Mouse (Mus musculus) liver, embryonic 14.5 days (tissue): ENCODE measurements around the gene Gnat1. TPM values are rescaled to one million over a fixed set of nuclear protein-coding genes. Genes with fewer than 3 reads are reported as not detected.
A peak's percentile ranks its signal among the peaks of the same experiment; 100 is the strongest.

Source experiments
- ATAC-seq: fragments of 200-750 bp; cut with Nextera tagmentation; 2 replicates; pipeline ENCODE4 v1.8.0; 2017; ENCODE audit warnings: moderate number of reproducible peaks, mild to moderate bottlenecking, moderate library complexity; ENCODE audit not compliant: insufficient read depth
- DNase-seq, 3 experiments: peaks; one replicate each; pipeline ENCODE4 v3.0.0-alpha.2; 2012 to 2013; ENCODE audit warnings: low read depth in 3 of 3, low spot score in 3 of 3
- H3K27ac ChIP-seq: fragments of 300-500 bp; sonication (generic); 2 replicates; pipeline ENCODE4 v1.5.1; 2014; ENCODE audit warnings: moderate library complexity, mild to moderate bottlenecking, control low read depth, inconsistent platforms
- H3K27me3 ChIP-seq: fragments of 300-500 bp; sonication (generic); 2 replicates; pipeline ENCODE4 v1.6.1; 2014; ENCODE audit warnings: mild to moderate bottlenecking, low read length, moderate library complexity; ENCODE audit not compliant: control insufficient read depth, insufficient read depth
- H3K36me3 ChIP-seq: fragments of 300-500 bp; sonication (generic); replicated peaks from 2 replicates; pipeline ENCODE4 v1.6.1; 2014; ENCODE audit warnings: low read depth; ENCODE audit not compliant: control insufficient read depth, insufficient read depth
- H3K4me1 ChIP-seq, 2 experiments: fragments of 200-500 bp in 1 of 2; fragments of 300-500 bp in 1 of 2; sonication (generic) in 1 of 2; replicated peaks; 2 replicates each; pipeline ENCODE4 v1.6.1; 2012 to 2014; ENCODE audit warnings: antibody characterized with exemption in 1 of 2, inconsistent platforms in 1 of 2, low read length in 1 of 2; ENCODE audit not compliant: control insufficient read depth in 2 of 2, insufficient read depth in 2 of 2
- H3K4me2 ChIP-seq: fragments of 300-500 bp; sonication (generic); 2 replicates; pipeline ENCODE4 v1.6.1; 2014; ENCODE audit warnings: low read depth, mild to moderate bottlenecking, control low read depth, moderate library complexity
- H3K4me3 ChIP-seq, 2 experiments: fragments of 200-500 bp in 1 of 2; fragments of 300-500 bp in 1 of 2; sonication (generic) in 1 of 2; 2 replicates each; pipeline ENCODE4 v1.5.1; 2012 to 2014; ENCODE audit warnings: low read depth in 2 of 2, low read length in 2 of 2, mild to moderate bottlenecking in 2 of 2, control low read depth in 1 of 2, inconsistent platforms in 1 of 2, moderate library complexity in 1 of 2; ENCODE audit not compliant: insufficient read depth in 1 of 2
- H3K9ac ChIP-seq: fragments of 300-500 bp; sonication (generic); replicated peaks from 2 replicates; pipeline ENCODE4 v1.6.1; 2014; ENCODE audit warnings: mild to moderate bottlenecking, control low read depth, moderate library complexity
- H3K9me3 ChIP-seq: fragments of 300-500 bp; sonication (generic); 2 replicates; pipeline ENCODE4 v1.6.1; 2016; ENCODE audit warnings: low read length, mixed read lengths; ENCODE audit not compliant: control insufficient read depth
- CTCF ChIP-seq: IDR thresholded peaks from 2 replicates; pipeline ENCODE4 v1.5.1; 2016; ENCODE audit warnings: antibody characterized with exemption, low read depth, control low read depth
- EP300 ChIP-seq: IDR thresholded peaks from 2 replicates; pipeline ENCODE4 v1.6.1; 2016; ENCODE audit warnings: antibody characterized with exemption, low read depth
- WGBS: fragments of 180-500 bp; shearing (Covaris S2); extraction: QIAGEN DNeasy Blood & Tissue Kit; methylation state at CpG from one replicate; pipeline ENCODE4 v1.1.7; 2014; ENCODE audit not compliant: insufficient replicate concordance; 5-methylcytosine and 5-hydroxymethylcytosine counted together
- polyA plus RNA-seq, 2 experiments: library from polyadenylated mRNA; depleted of rRNA in 1 of 2; stranded (reverse) in 1 of 2; unstranded in 1 of 2; fragments of >200 nt; fragmentation: Nextera tagmentation in 1 of 2; extraction: Ambion mirVana in 1 of 2; gene quantifications; 2 replicates each; pipeline versions ENCODE4 v1.2.1 to v1.2.3; 2012 to 2014

Gene Gnat1
- polyA plus RNA-seq (2012; rRNA removed), result not detected in 2 replicates
- polyA plus RNA-seq (2014; fragmentation: Nextera tagmentation; extraction: Ambion mirVana), result 0.62 and 0.76 TPM in 2 replicates

DNA sequence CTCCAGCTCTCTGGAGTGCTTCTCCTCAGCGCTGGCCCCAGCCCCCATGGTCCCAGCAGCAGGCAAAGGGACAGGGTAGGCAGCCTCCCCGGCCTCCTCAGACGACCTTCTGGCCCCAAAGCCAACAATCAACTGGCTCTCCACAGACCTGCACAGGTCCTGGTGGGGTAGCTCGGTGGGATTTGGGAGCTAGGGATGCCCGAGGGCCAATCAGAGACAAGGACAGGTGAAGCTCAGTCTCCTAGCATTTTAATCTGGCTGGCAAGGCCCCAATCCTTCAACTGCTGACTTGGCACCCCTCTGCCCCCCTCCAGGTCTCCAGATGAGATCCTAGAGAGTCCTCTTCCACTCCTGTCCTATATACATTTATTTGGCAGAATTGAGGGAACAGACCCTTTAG lies at the start of gene Gnat1:
Gene Gnat1 (minus strand): TSS at position 212 of the 400 bp plus-strand sequence.
- Histone ChIP-seq H3K4me2 (no peak within 1 kb of the TSS), H3K4me1 (peaks cover 0 to 7% of the 10 kb centered on the region in 2 experiments; a peak in 2 of 4 replicates), H3K9me3 (no peaks in the 10 kb centered on the region), H3K9ac (no peak within 1 kb of the TSS), H3K4me3 (no peak within 1 kb of the TSS), H3K27me3 (peaks cover 31% of the 10 kb centered on the region), H3K36me3 (no peaks in the 10 kb centered on the region), H3K27ac (no peak within 1 kb of the TSS)
- ATAC-seq, result no peak
- WGBS, result 27% methylated on average over 5 of the region's 5 CpGs
- no peak for DNase-seq
- TF ChIP-seq EP300 (no peak), CTCF (no peak)

DNA sequence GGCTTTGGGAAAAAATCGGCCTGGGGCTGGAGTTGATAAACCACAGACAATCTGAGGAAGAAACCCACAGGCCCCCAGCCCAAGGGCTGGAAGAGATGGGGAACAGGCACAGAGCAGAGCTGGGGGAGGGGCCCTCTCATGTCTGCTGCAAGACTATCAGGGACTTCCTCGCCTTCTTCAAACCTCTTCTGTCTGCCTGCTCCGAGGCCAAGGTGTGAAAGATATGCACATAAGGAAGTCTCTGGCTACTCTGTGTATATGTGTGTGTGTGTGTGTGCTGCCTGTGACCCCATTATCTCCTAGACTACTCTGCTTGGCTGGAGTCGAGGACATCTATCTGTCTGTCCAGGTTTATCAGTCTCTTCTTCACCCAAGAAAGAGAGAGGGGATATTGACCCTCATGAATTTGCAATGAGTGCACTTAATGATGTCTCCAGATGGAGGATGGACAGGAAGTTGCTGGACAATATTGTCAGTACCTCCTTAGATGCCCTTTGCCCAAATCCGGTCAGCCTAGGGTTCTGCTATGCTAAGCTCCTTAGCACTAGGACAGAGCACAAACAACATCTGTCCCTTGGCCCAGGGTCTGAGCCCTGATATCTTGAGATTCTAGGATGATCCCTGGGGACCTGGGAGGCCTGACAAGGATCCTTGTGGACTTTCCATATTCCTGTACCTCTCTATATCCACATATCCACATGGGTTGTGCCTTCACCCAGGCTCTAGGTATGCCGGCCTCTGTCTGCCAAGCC lies 49.6 kb upstream of the Gnat1 start:
- ATAC-seq (no peak), DNase-seq (no peak)
- WGBS, result 28% methylated on average over 6 of the region's 6 CpGs

DNA sequence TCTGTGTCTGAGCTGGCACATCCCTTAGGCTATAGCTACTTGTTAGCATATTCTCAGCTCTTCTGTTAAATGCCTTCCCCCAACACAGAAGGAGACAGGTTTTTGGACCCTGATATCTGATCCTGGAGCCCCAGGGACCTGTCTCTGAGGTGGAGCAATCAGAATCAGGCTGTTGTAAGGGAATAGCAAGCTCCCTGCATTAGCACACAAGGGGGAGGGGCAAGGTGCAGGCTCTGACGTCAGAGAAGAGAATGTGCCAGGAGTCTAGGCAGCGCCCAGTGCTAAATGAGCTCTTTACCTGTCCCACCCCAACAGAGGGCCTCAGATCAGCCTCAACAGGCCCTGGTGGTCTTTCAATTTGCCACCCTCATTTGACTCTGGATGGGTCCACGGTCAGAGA lies 47.5 kb upstream of the Gnat1 start:
- WGBS, result 52% methylated on average over 3 of the region's 3 CpGs
- no peak overlapping the region for H3K27ac ChIP-seq

More for the DNA sequence above, 49.6 kb upstream of the Gnat1 start:
- Histone ChIP-seq H3K4me2 (no peak overlapping the region), H3K27ac (no peak overlapping the region), H3K4me3 (no peak overlapping the region), H3K36me3 (no peaks in the 10 kb centered on the region), H3K9me3 (no peaks in the 10 kb centered on the region), H3K27me3 (no peaks in the 10 kb centered on the region), H3K4me1 (peaks cover 0 to 9% of the 10 kb centered on the region in 2 experiments; a peak in 2 of 4 replicates), H3K9ac (no peak overlapping the region)
- no peak for TF ChIP-seq EP300
- TF ChIP-seq CTCF, result no peak

DNA sequence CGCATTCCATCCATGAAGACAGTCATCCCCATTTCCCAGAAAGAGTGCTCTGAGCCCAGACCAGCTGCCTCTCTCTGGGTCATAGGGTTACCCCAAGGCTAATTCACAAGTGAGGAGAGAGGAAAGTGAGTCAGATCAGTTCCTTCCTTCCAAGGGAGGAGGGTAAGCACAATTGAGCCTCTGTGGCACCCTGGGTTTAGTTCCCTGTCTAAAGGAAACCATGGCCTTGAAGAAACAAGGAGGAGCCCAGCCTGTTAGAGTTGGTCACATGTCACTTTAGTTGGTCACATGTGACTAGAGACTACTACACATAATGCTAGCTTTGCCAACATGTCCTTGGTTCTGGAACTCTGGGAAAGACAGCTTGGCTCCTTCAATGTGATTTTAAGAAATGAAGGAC lies 45.3 kb upstream of the Gnat1 start:
- Histone ChIP-seq H3K4me1 (peaks cover 0 to 17% of the 10 kb centered on the region in 2 experiments; a peak in 2 of 4 replicates), H3K9ac (no peak overlapping the region), H3K4me3 (no peak overlapping the region), H3K36me3 (no peaks in the 10 kb centered on the region), H3K4me2 (no peak overlapping the region), H3K27ac (no peak overlapping the region), H3K9me3 (no peaks in the 10 kb centered on the region), H3K27me3 (no peaks in the 10 kb centered on the region; the same call in 1 of the 2 replicates)
- DNase-seq (no peak), ATAC-seq (no peak)
- 74% methylated on average over 1 of the region's 1 CpGs for WGBS
- TF ChIP-seq EP300, result no peak
- TF ChIP-seq CTCF, result no peak

More for the DNA sequence above, 47.5 kb upstream of the Gnat1 start:
- H3K4me3 ChIP-seq, result no peak overlapping the region
- H3K36me3 ChIP-seq, result no peaks in the 10 kb centered on the region
- H3K4me1 ChIP-seq, result peaks cover 0 to 17% of the 10 kb centered on the region in 2 experiments; a peak in 2 of 4 replicates
- TF ChIP-seq CTCF (no peak), EP300 (no peak)
- no peak for DNase-seq
- H3K27me3 ChIP-seq, result no peaks in the 10 kb centered on the region
- ATAC-seq, result no peak
- H3K9ac ChIP-seq, result no peak overlapping the region
- H3K9me3 ChIP-seq, result no peaks in the 10 kb centered on the region
- H3K4me2 ChIP-seq, result no peak overlapping the region

DNA sequence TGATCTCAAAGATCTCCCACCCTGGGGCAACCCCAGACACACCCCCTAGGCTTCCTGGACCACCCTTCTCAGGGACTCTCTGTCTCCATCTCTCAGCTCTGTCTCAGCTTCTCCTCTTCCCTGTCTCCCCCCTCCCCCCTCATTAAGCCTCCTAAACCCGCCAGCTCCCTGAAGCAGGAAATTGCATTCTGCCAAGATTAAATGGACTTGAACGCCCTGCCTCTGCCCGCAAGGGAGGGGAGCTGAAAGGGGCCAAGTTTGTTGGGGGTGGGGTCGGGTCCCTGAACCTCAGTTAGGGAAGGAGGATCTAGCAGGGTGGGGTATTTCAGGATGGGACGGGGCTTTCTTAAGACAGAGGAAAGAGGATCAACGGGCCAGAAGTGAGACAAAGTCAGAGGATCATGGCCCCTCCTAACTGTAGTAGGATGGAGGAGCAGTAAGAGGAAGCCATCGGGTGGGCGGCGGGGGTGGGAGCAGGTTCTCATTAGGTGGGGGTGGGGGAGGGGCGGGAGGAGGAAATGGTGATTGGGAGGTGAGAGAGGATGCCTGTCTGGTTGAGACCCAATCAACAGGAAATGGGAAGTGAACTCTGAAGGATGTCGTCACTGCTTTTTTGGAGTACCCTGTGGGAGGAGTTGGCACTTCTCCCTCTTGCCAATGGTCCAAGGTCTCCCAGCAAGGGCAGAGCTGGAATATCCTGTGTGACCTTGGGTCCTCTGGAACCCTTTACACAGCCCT lies 44.5 kb upstream of the Gnat1 start:
- Histone ChIP-seq H3K4me2 (peak overlapping the region; percentile 6; the same call in 1 of the 2 replicates), H3K9me3 (no peaks in the 10 kb centered on the region), H3K36me3 (no peaks in the 10 kb centered on the region), H3K4me3 (no peak overlapping the region), H3K9ac (no peak overlapping the region), H3K27ac (no peak overlapping the region), H3K4me1 (peaks cover 0 to 17% of the 10 kb centered on the region in 2 experiments; a peak in 2 of 4 replicates), H3K27me3 (no peaks in the 10 kb centered on the region; the same call in 1 of the 2 replicates)
- no peak for TF ChIP-seq EP300
- no peak for TF ChIP-seq CTCF
- DNase-seq, result no peak
- 4% methylated on average over 11 of the region's 11 CpGs for WGBS
- ATAC-seq, result peak; percentile 38
